Mouse (Mus musculus) thymus, postnatal 14 days (tissue): ENCODE data around the gene Dirc2.

Source experiments
- DNase-seq: peaks from one replicate; pipeline ENCODE4 v3.0.0; 2021

Dirc2 gene

DNA sequence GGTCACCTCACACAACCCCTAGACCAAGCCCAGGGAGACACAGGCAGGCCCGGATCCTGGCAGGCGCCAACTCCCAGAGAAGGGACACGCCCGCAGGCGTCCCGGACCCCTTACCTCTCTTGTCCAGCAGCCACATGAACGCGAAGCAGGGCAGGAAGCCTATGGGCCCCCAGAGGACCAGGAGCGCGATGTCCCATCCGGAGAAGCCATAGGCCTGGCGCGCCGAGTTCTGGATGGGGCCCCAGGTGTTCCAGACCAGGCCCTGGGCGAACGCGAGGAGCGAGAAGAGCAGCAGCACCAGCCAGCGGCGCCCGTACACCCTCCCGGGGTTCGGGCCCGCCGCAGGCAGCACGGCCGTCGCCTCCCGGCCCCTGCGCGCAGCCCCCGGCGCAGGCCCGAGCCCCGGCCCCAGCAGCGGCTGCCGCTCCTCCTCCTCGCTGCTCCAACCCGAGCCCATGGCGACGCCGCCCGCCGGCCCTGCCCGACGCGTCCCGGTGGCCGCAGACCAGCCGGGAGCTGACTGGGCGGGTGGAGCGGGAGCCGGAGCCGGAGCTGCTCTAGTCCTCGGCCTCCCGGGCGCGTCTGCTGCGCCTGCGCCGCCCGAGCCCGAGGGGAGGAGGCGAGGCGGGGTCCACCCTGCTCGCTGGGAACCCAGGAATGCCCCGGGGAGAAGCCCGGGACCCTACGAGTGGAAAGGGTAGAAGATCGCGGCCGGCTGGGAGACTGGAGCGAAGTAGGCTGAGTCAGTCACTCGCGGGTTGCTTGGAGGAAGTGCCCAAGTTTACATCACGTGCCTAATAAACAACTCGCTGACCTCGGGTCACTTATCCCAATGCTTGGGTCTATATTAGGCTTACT is at the start of gene Dirc2:
TSS of gene Dirc2 (minus strand) at position 572 of the 858 bp plus-strand sequence.
- DNase-seq = peak; percentile 72

DNA sequence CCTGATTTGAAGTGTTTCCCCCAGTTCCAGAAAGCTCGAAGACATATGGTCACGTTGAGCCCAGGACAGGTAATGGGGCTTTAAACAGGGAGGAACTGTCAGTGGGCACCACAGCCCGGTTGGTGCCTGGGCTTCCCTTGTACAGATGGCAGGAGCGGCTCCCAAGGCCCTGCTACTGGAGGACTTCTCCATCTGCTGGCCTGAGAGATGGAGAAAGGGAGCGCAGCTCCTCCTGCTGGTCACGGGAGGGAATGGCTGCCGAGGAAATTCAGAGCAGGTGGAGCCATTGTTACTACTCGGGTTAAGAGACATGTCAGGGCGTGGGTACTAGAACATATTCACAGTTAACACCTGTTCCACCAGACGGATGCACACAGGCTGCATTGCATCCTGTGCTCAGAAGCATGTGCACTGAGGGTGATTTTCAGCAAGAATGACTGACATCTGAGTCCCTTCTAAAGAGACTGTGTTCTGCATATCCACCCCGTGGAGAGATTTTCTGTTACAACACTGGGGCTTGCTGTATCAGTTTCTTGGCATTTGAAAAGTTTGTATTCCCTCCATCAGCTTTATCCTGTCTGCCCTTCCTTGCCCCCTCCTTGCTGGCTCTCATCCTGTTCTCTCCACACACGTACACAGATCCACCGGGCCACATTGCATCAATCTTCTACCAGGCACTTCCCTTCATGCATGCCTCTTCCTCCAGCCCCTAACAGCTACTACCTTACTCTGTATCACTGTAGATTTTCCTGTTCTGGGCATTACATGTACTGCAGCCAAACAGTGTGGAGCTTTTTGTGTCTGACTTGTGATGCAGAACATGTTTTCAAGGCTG is 48.3 kb upstream of the Dirc2 start:
- DNase-seq = peak; percentile 87

- DNase-seq = no peak
Observed at GRCm38 (mm10) chr16:35813119-35813518, 44.0 kb upstream of the Dirc2 start.

- no peak for DNase-seq
Observed at GRCm38 (mm10) chr16:35808838-35809237, 39.7 kb upstream of the Dirc2 start.

DNA sequence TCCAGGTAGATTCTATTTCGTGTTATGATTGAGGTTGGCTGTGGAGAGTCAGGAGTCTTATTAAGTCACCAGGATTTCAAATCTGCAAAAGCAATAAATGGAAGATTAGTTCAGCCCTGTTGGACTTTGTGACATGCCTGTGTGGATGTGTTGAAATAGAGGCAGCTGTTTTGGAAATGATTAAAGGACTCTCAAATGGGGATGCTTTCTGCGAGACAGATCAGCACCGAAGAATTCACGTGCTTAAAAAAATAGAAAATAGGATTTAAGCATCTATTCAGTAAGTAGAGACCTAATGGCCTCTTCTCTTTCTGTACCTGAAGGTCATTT is 38.5 kb upstream of the Dirc2 start:
- DNase-seq = no peak

- no peak for DNase-seq
Observed at GRCm38 (mm10) chr16:35806973-35807662, 38.0 kb upstream of the Dirc2 start.

DNA sequence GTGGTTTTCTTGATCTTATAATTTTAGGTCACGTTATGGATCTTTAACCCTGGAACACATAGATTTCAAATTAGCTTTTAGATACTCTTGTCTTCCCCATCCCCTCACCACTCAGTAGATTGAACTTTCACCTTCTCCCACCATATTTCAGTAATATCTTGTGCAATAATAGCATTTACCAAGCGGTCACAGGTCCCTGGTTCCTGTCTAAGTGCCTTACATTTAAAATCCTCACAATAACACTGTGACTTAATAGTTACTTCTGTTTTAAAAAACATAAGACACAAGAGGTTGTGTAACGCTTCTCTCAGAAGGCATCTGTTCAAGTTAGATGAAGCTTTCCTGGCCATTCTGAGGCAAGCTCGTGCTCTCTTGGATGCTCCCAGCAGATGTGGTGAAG is 34.6 kb upstream of the Dirc2 start:
- DNase-seq = no peak

DNA sequence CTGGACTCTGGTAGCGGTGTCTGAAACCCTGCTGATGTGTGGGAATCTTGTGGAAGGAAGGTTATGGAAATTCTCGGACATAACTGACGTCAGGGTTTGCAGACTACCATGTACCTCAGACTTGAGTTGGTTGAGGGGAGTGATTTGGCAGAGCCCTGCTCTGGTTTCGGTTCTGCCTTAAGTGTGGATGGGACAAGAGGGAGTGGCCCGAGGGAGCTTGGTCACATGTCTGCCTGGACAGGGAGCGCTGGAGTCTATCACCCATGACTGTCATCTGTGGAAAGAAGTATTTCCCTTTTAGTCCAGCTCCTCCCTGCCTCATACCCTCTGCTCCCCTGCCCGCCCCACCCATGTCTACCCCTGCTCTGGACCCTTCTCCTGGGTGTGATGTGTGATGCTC is 33.0 kb upstream of the Dirc2 start:
- no peak for DNase-seq

DNA sequence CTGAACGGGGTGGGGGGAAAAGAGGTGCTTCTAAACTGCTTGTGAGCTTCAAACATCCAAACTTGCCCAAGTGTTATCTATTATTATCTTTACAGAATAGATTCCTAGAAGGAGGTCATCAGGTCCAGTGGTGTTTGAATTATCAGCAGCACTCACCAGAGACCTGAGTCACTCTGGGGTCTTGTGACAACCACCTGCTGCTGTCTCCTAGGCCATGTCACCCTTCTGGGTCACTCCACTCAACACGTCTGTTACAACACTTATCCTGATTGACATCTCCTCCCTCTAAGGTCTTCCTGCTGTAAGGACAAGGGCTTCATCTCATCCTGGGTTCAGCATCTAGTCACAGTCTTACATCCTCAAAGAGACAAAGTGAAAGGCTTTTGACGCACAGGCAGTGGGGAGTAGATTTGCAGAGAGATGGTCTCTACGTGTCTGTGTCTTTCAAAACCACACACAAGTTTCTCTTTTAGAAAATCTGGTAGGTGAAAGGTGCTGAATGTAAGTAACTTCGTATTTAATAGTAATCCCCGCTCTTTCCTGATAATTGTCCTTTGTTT is 22.9 kb upstream of the Dirc2 start:
- no peak for DNase-seq

DNA sequence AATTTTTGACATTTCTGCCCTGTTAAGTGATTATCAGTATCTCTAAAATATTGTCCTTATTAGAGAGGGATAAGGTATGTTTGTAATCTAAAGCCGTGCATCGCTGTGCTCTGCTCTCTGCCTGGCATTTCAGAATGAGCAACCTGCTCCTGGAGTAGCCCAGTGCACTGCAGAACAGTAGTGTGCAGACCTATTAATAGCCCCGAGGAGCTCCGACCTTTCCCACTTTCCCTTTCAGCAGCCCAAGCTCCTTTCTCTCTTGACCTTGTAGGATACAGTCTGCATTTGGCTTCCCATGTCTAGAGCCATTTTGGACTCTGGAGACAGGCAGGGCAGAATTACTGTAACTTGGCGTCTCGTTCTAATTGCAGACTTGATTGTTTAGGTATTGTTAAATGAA is 19.2 kb upstream of the Dirc2 start:
- no peak for DNase-seq

- DNase-seq = no peak
Observed at GRCm38 (mm10) chr16:35787568-35788189, 18.5 kb upstream of the Dirc2 start.

GRCm38 (mm10) chr16:35787163-35787562 is 18.0 kb upstream of the Dirc2 start:
- no peak for DNase-seq

DNA sequence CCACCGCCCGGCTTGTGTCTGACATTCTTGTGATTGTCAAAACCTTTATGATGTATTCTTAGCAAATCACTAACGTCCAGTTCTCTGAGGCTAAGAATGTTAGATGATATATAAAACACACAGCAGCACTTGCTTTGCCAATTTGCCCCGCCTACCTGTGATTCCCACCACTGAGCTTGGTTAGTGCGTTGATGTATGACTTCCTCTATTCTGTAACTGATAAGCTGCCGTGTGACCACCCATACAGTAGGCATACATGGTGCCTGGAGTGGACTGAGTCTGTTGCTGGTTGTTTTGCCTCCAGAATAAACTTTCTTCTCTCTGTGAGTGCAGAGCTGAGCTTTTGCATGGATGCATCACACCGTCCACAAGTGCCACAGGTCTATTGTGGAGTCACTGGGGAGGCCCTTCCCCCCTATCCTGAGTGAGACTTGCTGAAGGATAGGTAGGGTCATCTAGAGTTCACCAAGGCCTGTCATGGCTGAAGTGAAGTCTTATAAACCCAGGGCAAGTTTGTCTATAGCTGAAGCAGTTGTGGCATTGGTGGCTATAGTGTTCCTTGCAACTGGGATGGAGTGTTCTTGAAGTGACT is 15.1 kb upstream of the Dirc2 start:
- DNase-seq = no peak

- no peak for DNase-seq
Observed at GRCm38 (mm10) chr16:35783207-35783573, 14.0 kb upstream of the Dirc2 start.

- no peak for DNase-seq
Observed at GRCm38 (mm10) chr16:35782451-35783206, 13.5 kb upstream of the Dirc2 start.

DNA sequence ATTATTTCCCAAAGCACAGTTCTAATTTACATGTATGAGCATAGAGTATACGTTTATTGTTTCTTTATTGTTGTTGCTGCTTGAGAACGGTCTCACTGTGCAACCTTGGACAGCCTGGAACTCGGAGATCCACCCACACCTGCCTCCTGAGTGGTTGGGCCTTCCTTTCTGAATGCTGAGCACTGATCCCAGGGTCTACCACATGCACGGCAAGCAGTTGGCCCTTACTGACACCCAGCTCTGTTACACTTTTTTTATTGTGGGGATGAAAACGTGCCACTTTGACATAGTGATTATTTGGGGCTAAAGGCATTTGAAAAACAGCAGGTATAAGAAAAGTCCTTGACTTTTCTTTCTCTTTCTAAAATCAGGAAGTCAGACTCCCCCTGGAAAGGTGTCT is 12.5 kb upstream of the Dirc2 start:
- DNase-seq = no peak

DNA sequence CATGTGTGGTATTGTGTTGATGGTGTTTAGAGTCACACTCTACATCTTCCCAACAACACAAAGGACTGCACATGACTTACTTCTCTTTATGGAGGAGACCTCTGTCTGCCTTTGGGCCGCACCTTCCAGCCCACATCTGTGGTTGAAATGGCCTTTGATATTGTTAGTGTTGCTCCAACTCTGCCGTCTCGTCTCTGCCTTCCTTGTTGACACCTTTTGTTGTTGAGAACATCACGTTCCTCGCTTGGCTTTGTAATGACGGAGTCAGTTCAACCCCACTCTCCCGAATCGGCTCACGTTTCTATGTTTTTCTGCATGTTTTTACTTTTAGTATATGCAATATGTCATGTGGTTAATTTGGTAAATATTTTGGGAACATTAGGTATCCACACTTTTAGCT is 11.9 kb upstream of the Dirc2 start:
- no peak for DNase-seq

- DNase-seq = no peak
Observed at GRCm38 (mm10) chr16:35779681-35780080, 10.5 kb upstream of the Dirc2 start.

GRCm38 (mm10) chr16:35777768-35778167 is 8.6 kb upstream of the Dirc2 start:
- DNase-seq = no peak

DNA sequence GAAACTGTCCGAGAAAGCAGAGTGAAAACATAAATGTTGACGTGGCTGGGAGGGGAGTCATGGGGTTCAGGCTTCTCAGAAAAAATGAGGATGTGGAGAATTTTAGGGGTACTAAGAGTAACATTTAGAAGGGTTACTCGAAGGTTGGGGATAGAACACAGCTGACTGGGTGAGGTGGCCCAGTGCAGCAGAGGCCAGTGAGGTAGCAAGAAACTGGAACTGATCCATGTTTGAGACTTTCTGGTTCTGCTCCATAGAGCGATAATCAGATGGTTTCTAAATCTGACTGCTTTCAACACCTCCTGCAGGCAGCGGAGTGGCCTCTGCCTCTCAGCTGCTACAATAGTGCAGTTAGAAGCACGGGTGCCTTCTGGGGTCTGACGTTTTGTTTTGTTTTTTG is 7.6 kb upstream of the Dirc2 start:
- DNase-seq = no peak

- DNase-seq = no peak
Observed at GRCm38 (mm10) chr16:35775835-35776234, 6.7 kb upstream of the Dirc2 start.

DNA sequence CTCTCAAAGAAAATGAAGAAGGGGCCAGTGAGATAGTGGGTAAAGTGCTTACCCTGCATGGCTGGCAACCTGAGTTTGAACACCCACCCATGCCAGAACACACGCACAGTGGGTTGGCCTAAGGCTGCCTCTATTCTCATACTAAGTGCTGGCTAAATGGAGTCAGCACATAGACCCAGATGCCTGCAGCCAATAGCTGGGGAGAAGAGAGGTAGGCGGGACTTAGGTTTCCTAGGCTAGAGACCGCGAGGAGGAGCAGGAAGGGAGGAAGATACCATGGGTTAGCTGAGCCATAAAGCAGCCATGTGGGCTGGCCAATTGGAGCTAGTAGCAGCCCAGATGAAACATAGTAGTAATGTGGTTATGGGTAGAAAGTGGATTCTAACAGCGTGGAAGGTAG is 3.4 kb upstream of the Dirc2 start:
- DNase-seq = no peak
